Comparison of ENCODE assay signal across 10 mouse cellular contexts in the genomic region with DNA sequence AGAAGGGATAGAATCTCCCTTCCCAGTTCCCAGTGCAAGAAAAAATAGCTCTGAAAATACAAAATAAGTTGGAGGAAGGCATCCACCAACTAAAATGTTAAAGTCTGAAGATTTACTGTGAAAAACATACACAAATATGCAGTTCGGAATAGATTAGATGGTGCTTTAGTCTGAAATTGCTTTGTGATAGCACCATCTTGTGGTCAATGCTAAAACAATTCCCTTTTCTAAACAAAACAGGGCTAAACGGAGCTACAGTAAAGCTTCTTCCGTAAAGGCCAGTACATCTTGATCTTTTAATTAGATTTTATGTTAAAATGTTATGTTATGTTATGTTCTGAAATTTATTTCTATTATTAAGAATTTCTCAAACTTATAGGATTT.
DNase-seq lines count a peak whose midpoint lies in the region; ATAC-seq and TF ChIP-seq lines count a peak whose summit lies in the region.
"Had no signal": no experiment of that assay in that cellular context is flagged by ENCODE, and none has a peak within 500 bp of the region (broad histone marks: within the 10 kb centered on the region; RNA-seq: fewer than 3 reads in every experiment).

No protein-coding gene starts in this region.

- no peak overlapping the region for H3K27ac ChIP-seq in forebrain, embryonic 11.5 days (ENCODE audit: low read depth, low read length)
- H3K27ac ChIP-seq in forebrain, embryonic 10.5 days = no peak overlapping the region
- H3K27ac ChIP-seq in forebrain, embryonic 16.5 days (ENCODE audit: low read length) = no peak overlapping the region
- H3K27ac ChIP-seq in neural tube, embryonic 12.5 days = no peak overlapping the region
- H3K27ac ChIP-seq: limb, embryonic 15.5 days had no signal

- H3K4me1 ChIP-seq in forebrain, embryonic 11.5 days (replicated peaks; ENCODE audit: control insufficient read depth, insufficient read depth, low read length) = no peaks in the 10 kb centered on the region
- H3K4me1 ChIP-seq in forebrain, embryonic 10.5 days = no peaks in the 10 kb centered on the region
- no peaks in the 10 kb centered on the region for H3K4me1 ChIP-seq in lung, adult 2 months (ENCODE audit: control insufficient read depth, insufficient read depth, low read length)
- peaks cover 3% of the 10 kb centered on the region for H3K4me1 ChIP-seq in forebrain, embryonic 16.5 days (replicated peaks; ENCODE audit: control insufficient read depth, insufficient read depth, low read length)
- no peaks in the 10 kb centered on the region for H3K4me1 ChIP-seq in neural tube, embryonic 12.5 days
- H3K4me1 ChIP-seq: limb, embryonic 15.5 days had no signal

- H3K36me3 ChIP-seq in forebrain, embryonic 11.5 days (ENCODE audit: control insufficient read depth, insufficient read depth, low read length) = no peaks in the 10 kb centered on the region
- H3K36me3 ChIP-seq in forebrain, embryonic 10.5 days (replicated peaks) = no peaks in the 10 kb centered on the region
- H3K36me3 ChIP-seq in forebrain, embryonic 16.5 days (ENCODE audit: control insufficient read depth, insufficient read depth) = no peaks in the 10 kb centered on the region
- H3K36me3 ChIP-seq in neural tube, embryonic 12.5 days = no peaks in the 10 kb centered on the region
- H3K36me3 ChIP-seq: G1E; limb, embryonic 15.5 days had no signal

- H3K9me3 ChIP-seq in forebrain, embryonic 11.5 days (ENCODE audit: control insufficient read depth, low read length) = no peaks in the 10 kb centered on the region
- no peaks in the 10 kb centered on the region for H3K9me3 ChIP-seq in forebrain, embryonic 10.5 days
- H3K9me3 ChIP-seq in forebrain, embryonic 16.5 days (ENCODE audit: control insufficient read depth, low read length) = no peaks in the 10 kb centered on the region
- no peaks in the 10 kb centered on the region for H3K9me3 ChIP-seq in neural tube, embryonic 12.5 days
- H3K9me3 ChIP-seq: limb, embryonic 15.5 days had no signal

- peak; percentile 77 for ATAC-seq in forebrain, embryonic 11.5 days (replicated peaks; ENCODE audit: low FRiP score)
- ATAC-seq in forebrain, embryonic 16.5 days = peak; percentile 83
- peak; percentile 50; the same call in 1 of the 2 replicates for ATAC-seq in neural tube, embryonic 12.5 days (ENCODE audit: low FRiP score, low read depth)

- no peak overlapping the region for H3K9ac ChIP-seq in forebrain, embryonic 11.5 days (ENCODE audit: low read length)
- H3K9ac ChIP-seq in forebrain, embryonic 16.5 days (replicated peaks; ENCODE audit: low read depth, low read length) = no peak overlapping the region; the same call in 1 of the 2 replicates
- H3K9ac ChIP-seq in neural tube, embryonic 12.5 days = no peak overlapping the region
- H3K9ac ChIP-seq: limb, embryonic 15.5 days had no signal

- H3K4me3 ChIP-seq in forebrain, embryonic 11.5 days (ENCODE audit: low read depth, low read length) = no peak overlapping the region
- no peak overlapping the region for H3K4me3 ChIP-seq in forebrain, embryonic 10.5 days
- no peak overlapping the region for H3K4me3 ChIP-seq in lung, adult 2 months (replicated peaks; ENCODE audit: extremely low read depth, low read depth, low read length)
- H3K4me3 ChIP-seq in forebrain, embryonic 16.5 days (replicated peaks; ENCODE audit: low read length) = peak overlapping the region; percentile 28; the same call in 1 of the 2 replicates
- no peak overlapping the region for H3K4me3 ChIP-seq in neural tube, embryonic 12.5 days
- H3K4me3 ChIP-seq: limb, embryonic 15.5 days had no signal

- H3K4me2 ChIP-seq in forebrain, embryonic 11.5 days (ENCODE audit: low read depth, low read length, severe bottlenecking) = peak overlapping the region; percentile 18; the same call in 1 of the 2 replicates
- peak overlapping the region; percentile 53 for H3K4me2 ChIP-seq in forebrain, embryonic 16.5 days (ENCODE audit: low read length)
- 0 out of 2 replicates have a peak overlapping the region, but pooled peaks have one; percentile 24 for H3K4me2 ChIP-seq in neural tube, embryonic 12.5 days (replicated peaks)
- H3K4me2 ChIP-seq: limb, embryonic 15.5 days had no signal

- intact Hi-C loops in gastrocnemius, postnatal 36 days (cut with DNase I) = loop anchor here (10.0 kb wide), 2 partner anchors 487 to 1267 kb away; no protein-coding TSS in a partner anchor

- TF ChIP-seq CTCF in lung, adult 2 months (IDR thresholded peaks at IDR 0.05; ENCODE audit: insufficient read depth, low read length) = peak; percentile 13; the same call in 1 of the 2 replicates

- DNase-seq in forebrain, embryonic 11.5 days (ENCODE audit: low spot score) = no peak
- DNase-seq in forebrain, embryonic 10.5 days (ENCODE audit: extremely low spot score, low spot score) = no peak
- DNase-seq in lung, adult 2 months = no peak
- DNase-seq in lung, postnatal 36 days = no peak
- DNase-seq in spleen, postnatal 14 days (ENCODE audit: low spot score in 2 of 2) = no peak
- no peak for DNase-seq in gastrocnemius, postnatal 36 days

- TF ChIP-seq POLR2A in lung, adult 2 months (IDR thresholded peaks at IDR 0.05; ENCODE audit: borderline replicate concordance, extremely low read depth, low read depth, low read length) = no peak

- WGBS in forebrain, embryonic 11.5 days = 35% methylated on average over 3 of the region's 3 CpGs
- WGBS in forebrain, embryonic 10.5 days = 47% methylated on average over 3 of the region's 3 CpGs
- WGBS in lung, adult 2 months = 15% methylated on average over 3 of the region's 3 CpGs
- 10% methylated on average over 3 of the region's 3 CpGs for WGBS in forebrain, embryonic 16.5 days
- WGBS in neural tube, embryonic 12.5 days = 41% methylated on average over 3 of the region's 3 CpGs

- no peaks in the 10 kb centered on the region for H3K27me3 ChIP-seq in forebrain, embryonic 11.5 days (ENCODE audit: control insufficient read depth, insufficient read depth, low read length)
- H3K27me3 ChIP-seq in forebrain, embryonic 10.5 days (ENCODE audit: poor library complexity, severe bottlenecking) = no peaks in the 10 kb centered on the region
- no peaks in the 10 kb centered on the region for H3K27me3 ChIP-seq in forebrain, embryonic 16.5 days (replicated peaks; ENCODE audit: control insufficient read depth, insufficient read depth, low read length)
- H3K27me3 ChIP-seq in neural tube, embryonic 12.5 days (replicated peaks) = no peaks in the 10 kb centered on the region
- H3K27me3 ChIP-seq: limb, embryonic 15.5 days had no signal
